Mouse (Mus musculus) adipocyte (in vitro differentiated cells): ENCODE data around the gene Gstp1.
A peak's percentile ranks its signal among the peaks of the same experiment; 100 is the strongest.
"Not testable (repeated sequence)": the region's sequence is repeated elsewhere in the genome, so short reads cannot be mapped to it uniquely, and the experiment has no call there.

ENCODE experiments used
- DNase-seq: peaks from one replicate; pipeline ENCODE4 v3.0.0-alpha.2; 2016; ENCODE audit warnings: low spot score

Gene Gstp1

DNA sequence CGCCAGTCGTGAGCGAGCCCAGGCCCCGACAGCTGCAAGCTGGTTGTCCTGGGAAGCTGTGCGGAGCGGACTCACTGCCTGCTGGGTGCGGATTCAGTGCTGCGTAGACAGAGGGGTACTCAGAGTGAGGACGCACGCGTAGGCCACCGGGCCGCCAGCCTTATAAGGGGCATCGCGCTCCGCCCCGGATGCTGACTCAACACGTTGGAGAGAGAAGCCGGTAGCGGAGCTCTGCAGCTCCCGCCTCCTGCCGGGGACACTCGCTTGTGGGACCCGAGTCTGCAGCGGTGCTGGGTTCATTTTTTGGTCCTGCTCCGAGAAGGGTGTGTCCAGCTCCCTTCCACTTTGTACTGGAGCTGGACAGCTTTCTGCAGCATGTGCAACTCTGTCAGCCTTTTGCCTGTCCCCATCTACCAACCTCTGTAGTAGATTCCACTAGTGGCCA, at the start of gene Gstp1:
Gene Gstp1 (minus strand): TSS at position 198 of the 445 bp plus-strand sequence.
- peak; percentile 92 for DNase-seq

DNA sequence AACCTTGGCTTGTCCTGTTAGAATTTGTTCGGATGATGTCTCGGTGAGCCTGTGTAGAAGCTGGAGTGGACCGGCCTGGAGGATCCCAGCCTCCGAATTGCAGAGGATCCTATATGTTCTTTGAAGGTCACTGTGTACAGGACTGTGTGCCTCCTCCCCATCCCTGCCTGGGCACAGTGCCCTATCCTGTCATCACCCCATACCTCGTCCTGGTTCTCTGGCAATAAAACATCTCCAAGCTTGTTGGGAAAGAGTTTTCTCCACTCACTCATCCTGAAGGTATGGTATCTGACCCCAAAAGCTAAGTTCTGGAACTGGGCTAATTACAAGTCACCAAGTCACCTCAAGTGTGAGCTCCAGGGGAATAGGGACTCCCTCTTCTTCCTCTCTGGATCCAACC, 49.3 kb upstream of the Gstp1 start:
- peak; percentile 60 for DNase-seq

DNA sequence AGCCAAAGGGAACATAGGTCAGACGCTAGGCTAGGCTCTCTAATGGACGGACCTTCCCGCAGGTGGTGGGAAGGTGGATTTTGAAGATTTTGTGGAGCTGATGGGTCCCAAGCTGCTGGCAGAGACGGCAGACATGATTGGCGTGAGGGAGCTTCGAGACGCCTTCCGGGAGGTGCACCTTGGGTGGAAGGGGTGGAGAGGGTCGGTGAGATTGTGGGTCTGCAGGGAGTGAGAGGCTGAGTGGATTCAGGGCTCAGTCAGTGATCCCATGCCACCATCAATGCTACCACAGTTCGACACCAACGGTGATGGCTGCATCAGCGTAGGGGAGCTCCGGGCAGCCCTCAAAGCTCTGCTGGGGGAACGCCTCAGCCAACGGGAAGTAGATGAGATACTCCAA, 48.4 kb upstream of the Gstp1 start:
- no peak for DNase-seq

DNA sequence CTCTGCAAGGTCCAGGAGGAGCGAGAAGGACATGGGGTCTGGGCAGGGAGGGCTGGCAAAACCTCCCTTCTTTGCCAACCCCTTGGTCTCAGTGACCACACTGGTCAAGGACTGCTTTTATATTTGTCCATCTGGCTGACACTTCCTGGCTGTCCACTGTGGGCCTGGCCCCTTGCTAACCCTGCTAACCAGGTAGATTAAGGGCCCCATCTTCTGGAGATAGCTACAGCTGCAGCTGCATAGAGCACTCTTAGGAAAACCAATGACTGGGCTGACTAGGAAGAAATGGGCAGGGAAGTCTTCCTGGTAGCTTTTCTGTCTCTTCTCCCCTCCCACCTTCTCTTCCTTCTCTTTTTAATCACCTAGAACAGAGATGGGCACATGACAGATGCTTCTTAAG, 47.2 kb upstream of the Gstp1 start:
- peak; percentile 39 for DNase-seq

DNA sequence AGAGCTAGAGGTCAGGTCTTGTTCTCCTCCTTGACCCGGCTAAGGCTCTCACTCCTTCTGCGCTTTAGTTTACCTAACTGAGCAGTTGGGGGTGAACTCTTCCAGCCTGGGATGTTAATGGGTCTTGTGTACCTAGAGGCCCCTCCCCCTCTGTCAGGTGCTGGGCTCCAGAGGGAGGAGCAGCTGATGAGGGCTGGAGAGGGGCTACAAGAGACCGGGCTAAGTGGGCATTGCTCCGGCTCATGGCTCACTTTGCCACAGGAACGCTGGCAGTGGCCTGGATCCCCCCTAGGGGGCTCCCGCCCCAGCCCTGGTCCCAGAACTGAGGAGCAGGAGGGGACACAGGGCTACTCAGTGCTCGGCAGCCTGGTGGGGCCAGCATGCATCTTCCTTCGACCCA, 46.0 kb upstream of the Gstp1 start:
- no peak for DNase-seq

DNA sequence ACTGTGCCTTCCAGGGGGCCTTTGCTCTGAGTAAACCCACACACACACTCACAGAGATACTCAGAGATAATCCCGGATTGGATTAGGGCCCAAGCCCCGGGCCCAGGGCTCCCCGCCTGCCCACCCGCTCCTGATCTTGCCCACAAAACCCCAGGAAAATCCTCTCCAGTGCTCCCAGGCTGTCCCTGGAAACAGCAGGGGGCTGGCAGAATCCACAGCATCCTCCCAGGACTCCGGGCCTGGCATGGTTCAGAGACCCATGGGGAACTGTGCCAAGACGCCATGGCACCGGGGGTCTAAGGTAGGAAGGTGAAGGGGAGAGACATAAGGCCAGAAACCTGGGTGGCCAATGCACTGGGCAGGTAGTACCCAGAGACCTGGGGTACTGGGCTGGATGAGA, 45.5 kb upstream of the Gstp1 start:
- DNase-seq: no peak

DNA sequence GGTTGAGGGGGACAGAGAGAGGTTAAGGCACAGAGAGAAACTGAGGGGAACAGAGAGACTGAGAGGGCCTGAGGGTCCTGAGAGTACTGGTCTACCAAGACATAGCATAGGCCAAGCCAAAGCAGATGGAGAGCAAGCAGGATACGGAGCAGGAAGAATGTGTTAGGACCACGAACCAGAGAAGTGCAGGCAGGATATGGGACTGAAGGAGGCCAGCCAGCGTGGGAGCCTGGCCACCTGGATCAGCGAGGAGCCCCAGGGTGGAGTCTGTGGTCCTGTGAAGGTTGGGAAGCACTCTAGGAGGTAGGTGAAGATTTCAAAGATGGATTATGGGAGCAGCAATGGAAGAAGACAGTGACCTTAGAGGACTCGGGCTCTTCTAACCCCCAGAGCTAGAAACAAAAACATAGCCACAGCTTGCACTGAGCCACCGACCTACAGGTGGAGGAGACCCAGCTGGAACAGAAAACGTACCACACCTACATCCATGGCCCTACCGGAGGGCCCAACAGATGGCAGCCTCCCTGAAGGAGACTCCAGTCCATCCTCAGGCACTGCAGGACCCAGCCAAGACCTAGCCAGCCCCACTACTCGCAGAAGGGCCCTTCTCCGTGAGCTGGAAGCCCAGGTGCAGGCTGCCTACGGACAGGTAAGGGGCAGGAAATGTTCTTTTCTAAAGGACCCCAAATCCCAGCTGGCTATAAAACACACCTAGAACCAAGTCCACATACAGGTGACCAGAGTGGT, 44.6 kb upstream of the Gstp1 start:
- no peak for DNase-seq

DNA sequence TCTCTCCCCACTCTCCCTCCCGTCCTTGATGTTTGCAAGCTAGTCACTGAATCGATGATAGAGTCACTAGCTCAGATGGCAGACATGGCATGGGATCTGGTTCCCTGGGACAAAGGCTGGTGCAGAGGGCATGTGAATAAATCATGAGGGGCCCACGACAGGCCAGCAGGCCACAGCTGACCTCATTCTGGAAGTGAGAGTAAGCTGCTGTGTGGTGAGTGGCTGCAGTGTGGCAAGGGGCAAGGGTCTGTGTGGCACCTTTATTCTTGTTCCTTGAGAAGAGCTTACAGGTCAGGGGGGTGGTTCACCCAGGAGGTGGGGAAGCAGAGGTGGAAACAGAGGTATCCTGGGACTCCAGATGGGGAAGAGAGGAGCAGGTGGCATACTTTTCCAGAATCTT, 43.6 kb upstream of the Gstp1 start, which contains the start of gene Cabp2:
Gene Cabp2 (plus strand): TSS at position 185 of the 400 bp plus-strand sequence.
- no peak for DNase-seq

DNA sequence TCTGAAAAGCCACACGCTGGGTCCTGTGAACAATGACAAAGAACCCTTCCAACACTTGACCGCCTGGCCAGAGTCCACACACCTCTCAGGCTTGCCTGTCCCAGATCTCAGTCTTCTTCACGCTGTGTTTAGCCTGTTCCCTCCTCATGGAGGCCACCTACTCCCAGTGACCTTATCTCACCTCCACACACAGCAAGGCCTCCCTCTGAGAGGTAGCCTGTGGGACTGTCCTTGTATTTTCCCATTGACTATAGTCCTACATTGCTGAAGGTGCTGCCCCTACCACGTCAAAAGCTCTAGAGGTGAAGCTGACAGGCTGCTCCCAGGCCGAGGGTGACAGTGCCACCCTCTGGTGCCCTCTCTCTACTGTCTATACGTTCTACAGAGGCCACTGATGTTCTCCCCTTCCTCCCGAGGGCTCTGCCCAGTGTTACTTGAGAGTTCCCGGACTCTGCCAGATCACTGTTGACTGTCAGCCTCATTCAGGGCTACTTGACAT, 42.8 kb upstream of the Gstp1 start:
- DNase-seq: no peak

DNA sequence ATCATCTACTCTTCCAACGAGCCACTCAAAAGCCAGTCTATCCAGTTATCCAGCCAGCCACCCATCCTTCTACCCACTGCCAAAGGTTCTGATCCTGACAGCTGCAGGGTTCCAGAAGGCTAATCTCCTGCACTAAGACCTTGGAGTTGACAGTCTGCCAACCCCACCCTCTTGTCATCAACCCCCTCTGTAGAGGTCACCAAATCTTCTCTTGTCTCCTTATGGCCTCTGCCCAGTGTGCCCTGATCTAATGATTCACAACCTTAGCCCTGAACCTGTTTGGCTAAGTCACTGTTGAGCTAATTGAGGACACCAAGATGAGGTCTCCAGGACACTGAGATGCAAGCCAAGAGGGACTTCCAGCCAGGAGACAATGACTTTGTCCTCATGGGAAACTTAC, 41.8 kb upstream of the Gstp1 start:
- no peak for DNase-seq

DNA sequence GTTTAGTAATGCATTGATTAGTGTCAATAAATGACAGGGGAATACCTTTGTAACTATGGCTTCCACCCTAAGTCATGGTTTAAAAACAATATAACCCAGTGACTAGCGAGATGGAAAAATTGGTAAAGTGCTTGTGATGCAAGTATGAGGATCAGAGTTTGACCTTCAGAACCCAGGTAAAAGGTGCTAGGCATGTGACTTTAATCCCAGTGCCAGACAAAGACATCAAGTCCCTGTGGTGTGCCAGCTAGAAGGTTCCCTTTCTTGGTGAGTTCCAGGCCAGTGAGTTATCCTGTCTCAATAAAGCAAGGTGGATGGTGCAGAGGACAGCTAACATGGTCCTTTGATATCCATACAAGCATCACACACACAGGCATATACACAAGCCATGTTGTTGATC, 37.7 kb upstream of the Gstp1 start:
- DNase-seq: no peak

DNA sequence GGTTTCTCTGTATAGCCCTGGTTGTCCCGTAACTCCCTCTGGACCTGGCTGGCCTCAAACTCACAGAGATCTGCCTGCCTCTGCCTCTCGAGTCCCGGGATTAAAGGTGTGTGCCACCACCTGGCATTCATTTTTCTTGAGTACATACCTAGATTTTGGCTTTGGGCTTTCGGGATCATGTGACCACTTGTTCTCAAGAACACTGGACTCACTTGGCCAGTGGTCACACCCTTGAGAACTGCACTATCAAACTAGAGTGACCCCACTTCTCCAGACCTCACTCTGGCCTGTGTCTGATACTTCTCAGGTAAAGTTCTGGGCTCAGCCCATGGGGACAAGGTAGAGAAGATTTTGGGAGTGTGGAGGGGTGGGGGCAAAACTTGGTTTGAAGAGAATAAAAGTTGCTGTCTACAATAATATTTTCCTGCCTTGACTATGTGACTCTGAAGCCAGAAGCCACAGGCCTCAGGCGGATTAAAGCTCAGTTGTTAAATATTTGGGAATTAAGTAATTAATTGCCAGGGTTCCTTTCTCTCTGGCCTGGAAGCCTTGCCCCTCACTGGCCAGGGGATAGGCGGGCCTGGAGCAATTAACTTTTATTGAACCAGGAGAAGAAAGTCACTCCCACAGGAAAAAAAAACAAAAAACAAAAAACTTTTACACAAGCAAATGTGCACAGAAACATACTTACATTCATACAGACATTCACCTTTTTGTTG, 35.1 kb upstream of the Gstp1 start:
- DNase-seq: no peak

DNA sequence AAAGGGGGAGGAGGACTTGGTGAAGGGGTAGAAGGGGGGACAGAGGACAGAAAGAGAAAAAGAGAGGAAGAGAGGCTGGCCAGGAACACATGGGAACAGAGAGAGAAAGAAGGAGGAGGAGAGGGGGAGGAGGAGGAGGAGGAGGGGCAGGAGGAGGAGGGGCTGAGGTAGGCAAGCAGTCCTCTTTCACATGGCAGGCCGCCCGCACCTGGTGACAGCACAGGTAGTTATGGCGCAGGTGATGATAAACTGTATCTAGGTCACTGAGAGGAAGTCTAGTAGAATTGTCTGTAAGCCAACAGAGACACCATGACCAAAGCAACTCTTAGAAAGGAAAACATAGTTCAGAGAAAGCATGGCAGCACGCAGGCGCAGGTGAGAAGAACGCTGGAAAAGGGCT, 33.6 kb upstream of the Gstp1 start:
- DNase-seq: no peak

DNA sequence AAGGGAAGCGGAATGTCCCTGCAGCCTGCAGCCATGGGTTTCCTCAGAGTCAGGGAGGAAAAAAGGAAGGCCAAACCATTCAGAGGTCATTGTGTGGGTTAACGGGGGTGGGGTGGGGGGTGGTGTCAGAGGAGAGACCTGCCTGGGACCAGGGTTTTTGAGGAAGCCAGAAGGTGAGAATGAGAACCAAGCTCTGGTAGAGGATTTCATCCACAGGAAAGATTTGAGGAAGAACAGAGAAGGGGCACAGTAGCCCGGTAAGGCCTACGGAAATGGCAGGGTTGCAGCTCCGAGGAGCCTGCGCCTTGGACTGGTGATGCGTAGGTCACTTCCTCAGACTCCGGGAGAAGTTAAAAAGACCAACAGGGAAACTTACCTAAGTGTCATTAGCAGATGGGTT, 33.0 kb upstream of the Gstp1 start:
- DNase-seq: no peak

DNA sequence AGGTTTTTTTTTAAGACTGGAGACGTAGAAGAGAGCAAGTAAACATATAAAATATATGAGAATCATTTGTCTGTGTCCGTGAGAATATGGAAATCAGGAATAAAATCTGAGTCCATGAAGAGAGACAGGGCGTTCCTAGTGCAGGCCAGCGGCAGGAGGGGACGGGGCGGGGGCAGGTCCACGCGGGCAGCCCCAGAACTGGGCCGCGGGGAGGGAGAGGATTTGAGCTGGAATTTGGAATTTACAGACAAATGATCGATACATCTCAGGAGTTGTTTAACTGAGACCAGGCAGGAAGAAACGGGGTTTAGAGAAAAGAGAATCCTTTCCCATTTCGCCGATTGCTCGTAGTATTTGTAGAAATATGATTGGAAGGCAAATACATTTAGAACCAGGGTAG, 32.5 kb upstream of the Gstp1 start:
- DNase-seq: no peak

DNA sequence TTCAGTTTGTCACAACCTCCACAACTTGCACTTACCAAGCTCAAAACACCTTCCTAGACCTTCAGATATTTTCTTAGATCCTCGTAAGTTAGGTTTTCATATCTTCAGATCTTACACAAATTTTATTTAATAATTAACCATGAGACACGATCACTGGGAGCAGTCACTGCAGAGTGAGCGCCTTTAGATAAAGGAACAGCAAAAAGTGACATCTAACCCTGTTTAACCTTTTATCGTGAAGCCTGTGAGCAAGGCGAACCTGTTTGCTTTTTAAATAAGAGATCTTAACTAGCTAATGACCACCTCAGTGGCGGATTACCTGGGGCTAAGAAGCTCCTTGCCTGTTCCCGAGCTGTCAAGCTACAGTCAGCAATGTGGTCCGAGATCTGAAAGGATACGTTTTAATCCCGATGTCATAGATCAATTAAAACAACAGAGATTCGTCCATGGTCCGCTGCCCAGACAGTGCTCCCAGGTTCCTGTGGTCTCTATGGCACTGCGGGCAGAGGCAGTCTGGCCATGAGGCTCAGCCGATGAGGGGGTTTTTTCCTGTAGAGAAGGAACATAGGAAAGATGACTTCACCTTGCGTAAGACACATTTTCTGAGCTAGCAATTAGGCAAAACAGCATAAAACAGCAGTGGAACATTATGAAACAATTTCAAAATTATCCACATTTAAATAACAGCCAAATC, 31.1 kb upstream of the Gstp1 start:
- DNase-seq: no peak

DNA sequence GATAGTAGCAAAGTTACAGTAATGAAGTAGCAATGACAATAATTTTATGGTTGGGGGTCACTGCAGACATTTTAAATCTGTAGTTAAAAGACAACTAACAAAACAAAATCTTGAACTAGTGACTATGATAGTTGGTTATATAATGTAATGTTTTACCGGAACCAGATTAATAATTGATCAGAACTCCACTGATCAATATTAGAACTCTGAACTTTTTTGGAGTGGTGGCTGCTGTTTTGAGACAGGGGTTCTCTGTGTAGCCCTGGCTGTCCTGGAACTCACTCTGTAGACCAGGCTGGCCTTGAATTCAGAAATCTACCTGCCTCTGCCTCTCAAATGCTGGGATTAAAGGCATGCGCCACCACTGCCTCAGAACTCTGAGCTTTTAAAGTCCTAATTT, 30.5 kb upstream of the Gstp1 start:
- not testable (repeated sequence) for DNase-seq

DNA sequence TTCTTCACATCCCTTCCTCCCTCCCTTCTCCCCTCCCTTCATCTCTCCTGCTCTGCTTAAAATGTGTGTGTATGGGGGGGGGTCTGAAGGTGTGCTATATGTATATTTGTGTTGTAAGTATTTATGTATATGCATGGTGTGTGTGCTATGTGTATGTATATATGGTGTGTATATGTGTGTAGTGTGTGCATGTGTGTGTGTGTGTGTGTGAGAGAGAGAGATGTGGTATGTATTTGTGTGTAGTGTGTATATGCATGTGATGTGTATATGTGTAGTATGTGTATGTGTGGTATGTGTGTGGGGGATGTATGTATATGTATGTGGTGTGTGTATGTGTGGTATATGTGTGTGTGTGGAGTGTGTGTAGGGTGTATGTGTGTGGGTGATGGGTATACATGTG, 29.1 kb upstream of the Gstp1 start:
- no peak for DNase-seq

DNA sequence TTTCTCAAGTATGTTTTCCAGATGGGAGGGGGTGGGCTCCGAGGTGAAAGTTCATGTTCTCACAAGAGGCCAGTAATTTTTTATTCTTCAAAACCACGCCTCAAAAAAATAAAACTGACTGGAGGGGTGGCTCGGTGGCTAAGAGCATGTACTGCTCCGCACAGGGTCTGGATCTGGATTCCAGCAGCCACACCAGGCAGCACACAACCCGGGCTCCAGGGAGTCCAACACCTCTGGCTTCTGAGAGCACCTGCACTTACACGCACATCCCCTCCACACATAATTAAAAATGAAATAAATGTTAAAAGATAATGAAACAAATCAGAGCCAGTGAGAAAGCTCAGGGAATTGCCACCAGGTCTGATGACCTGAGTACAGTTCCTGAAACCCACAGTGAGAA, 28.5 kb upstream of the Gstp1 start:
- no peak for DNase-seq

DNA sequence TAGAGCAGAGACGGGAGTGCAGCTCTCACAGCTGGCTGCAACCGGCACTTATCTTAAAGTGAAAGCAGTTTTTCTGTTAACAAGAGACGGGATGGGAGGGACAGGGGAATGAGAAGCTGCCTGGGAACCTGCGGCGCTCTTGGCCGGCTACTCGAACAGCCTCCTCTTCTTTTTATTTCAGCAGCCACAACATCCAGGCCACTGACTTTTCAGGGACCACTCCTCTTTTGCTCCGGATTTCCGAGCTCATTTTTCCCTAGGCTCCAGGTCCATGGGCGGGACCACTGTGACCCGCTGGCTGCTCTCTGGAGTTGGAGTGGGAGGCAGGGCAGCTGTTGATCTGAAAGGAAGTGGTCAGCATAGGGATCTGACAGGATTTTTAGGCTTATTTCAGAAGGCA, 26.7 kb upstream of the Gstp1 start:
- not testable (repeated sequence) for DNase-seq

DNA sequence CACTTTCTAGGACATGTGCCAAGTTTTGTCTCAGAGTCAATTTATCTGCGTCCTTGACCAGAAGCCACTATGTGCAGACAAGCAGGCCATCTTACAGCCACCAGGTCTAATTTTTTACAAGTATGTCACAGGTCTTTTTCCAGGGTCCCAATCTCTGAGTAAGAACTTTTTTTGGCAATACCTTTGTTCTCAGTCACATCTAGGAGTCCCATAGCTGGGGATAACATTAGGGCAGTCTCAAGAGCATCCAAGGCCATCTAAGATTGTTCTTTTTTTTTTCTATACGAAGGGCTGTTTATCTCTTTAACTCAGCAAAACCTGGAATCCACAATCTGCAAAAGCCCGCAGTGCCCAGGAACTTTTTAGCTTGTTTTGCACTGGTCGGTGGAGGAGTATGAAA, 25.6 kb upstream of the Gstp1 start:
- DNase-seq: not testable (repeated sequence)

DNA sequence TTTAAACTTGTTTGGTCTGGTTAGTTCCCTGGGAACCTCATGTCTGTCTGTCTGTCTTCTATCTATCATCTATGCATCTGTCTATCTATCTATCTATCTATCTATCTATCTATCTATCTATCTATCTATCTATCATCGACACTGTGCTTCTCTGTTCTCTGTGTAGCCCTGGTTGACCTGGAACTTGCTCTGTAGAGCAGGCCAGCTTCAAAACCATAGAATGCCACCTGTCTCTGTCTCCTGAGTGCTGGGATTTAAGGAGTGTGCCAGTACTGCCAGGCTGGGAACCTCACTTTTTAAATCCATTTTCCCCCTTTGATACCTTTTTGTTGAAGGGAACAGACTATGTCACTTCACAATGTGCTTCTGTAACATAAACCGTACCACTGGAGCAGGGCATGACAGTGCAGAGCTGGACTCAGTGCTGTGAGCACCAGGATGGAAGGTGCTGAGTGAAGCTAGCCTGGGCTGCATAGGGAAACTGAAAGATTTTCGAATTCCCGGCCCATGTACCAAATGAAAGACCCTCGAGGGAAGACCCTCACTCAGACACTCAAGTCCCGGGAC, 23.2 kb upstream of the Gstp1 start:
- DNase-seq: no peak
